Mouse (Mus musculus) testis, adult 2 months (tissue): ENCODE measurements around the gene Mutyh. TPM values are rescaled to one million over a fixed set of nuclear protein-coding genes. Genes with fewer than 3 reads are reported as not detected.
"Not testable (repeated sequence)": the region's sequence is repeated elsewhere in the genome, so short reads cannot be mapped to it uniquely, and the experiment has no call there.

Experiments used
- H3K27ac ChIP-seq: fragments of 200-500 bp; 2 replicates; pipeline ENCODE4 v1.5.1; 2012; ENCODE audit warnings: low read depth, low read length; ENCODE audit not compliant: control insufficient read depth, insufficient read depth
- H3K27me3 ChIP-seq: fragments of 200-500 bp; 2 replicates; pipeline ENCODE4 v1.6.1; 2012; ENCODE audit warnings: mild to moderate bottlenecking, low read length, moderate library complexity; ENCODE audit not compliant: control insufficient read depth, insufficient read depth
- H3K36me3 ChIP-seq: fragments of 200-500 bp; 2 replicates; pipeline ENCODE4 v1.6.1; 2012; ENCODE audit warnings: mild to moderate bottlenecking, low read length; ENCODE audit not compliant: control insufficient read depth, insufficient read depth
- H3K4me1 ChIP-seq: fragments of 200-500 bp; 2 replicates; pipeline ENCODE4 v1.6.1; 2012; ENCODE audit warnings: low read length; ENCODE audit not compliant: control insufficient read depth, insufficient read depth
- H3K4me3 ChIP-seq: fragments of 200-500 bp; 2 replicates; pipeline ENCODE4 v1.5.1; 2012; ENCODE audit warnings: low read depth, mild to moderate bottlenecking, low read length, moderate library complexity, mixed read lengths; ENCODE audit not compliant: control insufficient read depth
- CTCF ChIP-seq: fragments of 200-500 bp; IDR thresholded peaks from 2 replicates; pipeline ENCODE4 v1.5.1; 2012; ENCODE audit warnings: low read depth, mild to moderate bottlenecking, inconsistent platforms, low read length, moderate library complexity; ENCODE audit not compliant: control insufficient read depth, insufficient read depth, insufficient replicate concordance
- POLR2A ChIP-seq: fragments of 200-500 bp; IDR thresholded peaks from 2 replicates; pipeline ENCODE4 v1.6.1; 2012; ENCODE audit warnings: low read depth, mild to moderate bottlenecking, inconsistent platforms, low read length, moderate library complexity; ENCODE audit not compliant: control insufficient read depth
- polyA plus RNA-seq: library from polyadenylated mRNA; depleted of rRNA; stranded (reverse); fragments of >200 nt; gene quantifications from 2 replicates; pipeline ENCODE4 v1.2.3, GENCODE M21; 2012

Gene Mutyh
- polyA plus RNA-seq, 1 experiment, result 5.7 TPM

DNA sequence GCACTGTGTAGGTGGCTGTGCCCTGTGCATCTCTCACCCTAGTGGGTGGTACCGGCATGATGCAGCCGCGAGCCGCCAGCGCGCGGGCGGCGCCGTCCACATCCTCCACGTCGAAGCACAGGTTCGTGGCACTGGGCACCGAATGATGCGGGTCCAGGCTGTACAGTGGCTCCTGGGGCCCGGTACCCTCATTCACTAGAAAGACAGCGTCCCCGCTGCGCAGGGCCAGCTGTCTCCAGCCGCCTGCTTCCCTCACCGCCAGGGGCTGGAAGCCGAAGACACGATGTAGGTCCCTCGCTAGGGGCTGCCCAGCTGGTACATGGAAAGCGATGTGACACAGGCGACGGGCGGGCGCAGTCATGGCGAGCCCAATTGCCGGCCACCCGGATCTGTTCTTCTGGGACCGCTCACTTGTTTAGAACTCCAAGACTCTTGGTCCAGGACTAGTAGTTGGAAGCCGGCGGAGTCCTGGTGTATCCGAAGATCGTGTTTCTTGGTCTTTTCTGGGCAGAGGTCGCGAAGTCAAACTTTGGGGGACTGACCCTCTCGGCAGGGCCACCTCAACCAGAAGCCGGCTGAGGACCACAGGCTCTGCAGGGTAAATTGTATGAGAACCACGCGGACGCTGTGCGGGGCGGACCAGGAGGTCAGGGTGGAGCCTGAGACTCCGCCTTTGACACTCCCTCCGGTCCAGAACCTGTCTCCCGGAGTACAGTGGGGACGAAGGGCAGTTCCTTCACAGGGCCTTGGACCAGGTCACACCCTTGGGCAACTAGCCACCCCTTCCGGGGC is 13.6 kb downstream of the Mutyh start:
- no peaks in the 10 kb centered on the region for H3K36me3 ChIP-seq
- peaks cover 20% of the 10 kb centered on the region for H3K4me1 ChIP-seq
- no peaks in the 10 kb centered on the region for H3K27me3 ChIP-seq
- H3K4me3 ChIP-seq, result peak overlapping the region; percentile 39
- H3K27ac ChIP-seq, result no peak overlapping the region
- TF ChIP-seq POLR2A, result no peak; the same call in 1 of the 2 replicates
- no peak for TF ChIP-seq CTCF

GRCm38 (mm10) chr4:116821694-116822016 is 14.1 kb downstream of the Mutyh start, which contains the start of gene Hpdl:
Gene Hpdl (minus strand): TSS chr4:116821707.
- no peaks in the 10 kb centered on the region for H3K27me3 ChIP-seq
- H3K36me3 ChIP-seq, result no peaks in the 10 kb centered on the region
- TF ChIP-seq POLR2A, result no peak
- TF ChIP-seq CTCF, result no peak
- H3K4me1 ChIP-seq, result peaks cover 20% of the 10 kb centered on the region
- peak within 1 kb of the TSS; percentile 39 for H3K4me3 ChIP-seq
- no peak within 1 kb of the TSS for H3K27ac ChIP-seq

DNA sequence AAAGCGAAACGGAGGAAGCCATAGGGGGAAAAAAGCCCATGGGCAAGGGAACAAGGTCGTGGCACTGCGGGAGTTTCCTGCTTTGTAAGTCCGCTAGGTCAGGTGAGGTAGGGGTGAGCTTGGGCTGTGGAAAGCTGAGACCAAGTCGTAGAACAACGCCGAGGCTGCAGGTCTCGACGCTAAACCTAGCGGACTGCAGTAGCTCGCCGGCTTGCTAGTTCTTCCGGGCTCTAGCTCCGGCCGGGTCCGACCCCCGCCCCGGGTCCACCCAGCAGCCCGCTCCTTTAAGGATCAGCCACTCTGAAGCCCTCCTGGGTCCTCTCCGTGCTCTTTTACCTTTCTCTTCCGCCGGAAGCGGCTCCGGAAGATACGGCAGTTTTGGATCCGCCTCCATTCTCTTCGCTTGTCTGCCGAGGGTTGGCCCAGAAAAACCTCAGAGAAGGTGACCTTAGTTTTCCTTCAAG is 17.1 kb downstream of the Mutyh start:
- H3K27ac ChIP-seq, result peak overlapping the region; percentile 83
- H3K36me3 ChIP-seq, result no peaks in the 10 kb centered on the region
- no peak for TF ChIP-seq CTCF
- peak; percentile 65 for TF ChIP-seq POLR2A
- peak overlapping the region; percentile 88 for H3K4me3 ChIP-seq
- peaks cover 20% of the 10 kb centered on the region for H3K4me1 ChIP-seq
- no peaks in the 10 kb centered on the region for H3K27me3 ChIP-seq

DNA sequence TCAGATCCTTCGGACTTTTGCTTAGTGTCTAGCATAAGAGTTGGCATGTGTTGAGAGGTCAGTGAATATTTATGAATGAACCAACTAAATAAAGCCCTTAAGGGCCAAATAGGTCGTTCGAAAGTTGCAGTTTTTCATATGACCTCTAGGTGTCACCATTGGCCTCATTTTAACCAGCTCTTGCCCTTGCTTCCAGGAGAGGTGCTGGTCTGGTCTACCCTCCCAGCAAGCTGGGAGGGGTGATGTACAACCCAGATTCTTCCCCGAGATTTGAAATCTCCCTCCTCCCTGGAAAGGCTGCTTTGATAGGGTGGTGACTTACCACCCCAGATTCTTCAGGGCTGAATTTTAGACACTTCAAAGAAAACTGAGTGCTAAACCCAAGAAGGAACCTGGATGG is 20.3 kb downstream of the Mutyh start:
- Histone ChIP-seq H3K36me3 (no peaks in the 10 kb centered on the region), H3K4me1 (peaks cover 7% of the 10 kb centered on the region), H3K4me3 (no peak overlapping the region), H3K27me3 (no peaks in the 10 kb centered on the region), H3K27ac (no peak overlapping the region)
- TF ChIP-seq POLR2A, result no peak
- TF ChIP-seq CTCF, result peak; percentile 48; the same call in 1 of the 2 replicates

- H3K4me1 ChIP-seq, result peaks cover 7% of the 10 kb centered on the region
- H3K27ac ChIP-seq, result no peak overlapping the region
- no peak overlapping the region for H3K4me3 ChIP-seq
- H3K36me3 ChIP-seq, result no peaks in the 10 kb centered on the region
- TF ChIP-seq CTCF (no peak), POLR2A (no peak)
- no peaks in the 10 kb centered on the region for H3K27me3 ChIP-seq
Measured at GRCm38 (mm10) chr4:116829364-116830069, 22.0 kb downstream of the Mutyh start.

- no peak overlapping the region for H3K4me3 ChIP-seq
- TF ChIP-seq CTCF (no peak), POLR2A (no peak)
- H3K4me1 ChIP-seq, result peaks cover 4% of the 10 kb centered on the region
- no peaks in the 10 kb centered on the region for H3K27me3 ChIP-seq
- no peaks in the 10 kb centered on the region for H3K36me3 ChIP-seq
- no peak overlapping the region for H3K27ac ChIP-seq
Measured at GRCm38 (mm10) chr4:116830070-116830368, 22.5 kb downstream of the Mutyh start.

DNA sequence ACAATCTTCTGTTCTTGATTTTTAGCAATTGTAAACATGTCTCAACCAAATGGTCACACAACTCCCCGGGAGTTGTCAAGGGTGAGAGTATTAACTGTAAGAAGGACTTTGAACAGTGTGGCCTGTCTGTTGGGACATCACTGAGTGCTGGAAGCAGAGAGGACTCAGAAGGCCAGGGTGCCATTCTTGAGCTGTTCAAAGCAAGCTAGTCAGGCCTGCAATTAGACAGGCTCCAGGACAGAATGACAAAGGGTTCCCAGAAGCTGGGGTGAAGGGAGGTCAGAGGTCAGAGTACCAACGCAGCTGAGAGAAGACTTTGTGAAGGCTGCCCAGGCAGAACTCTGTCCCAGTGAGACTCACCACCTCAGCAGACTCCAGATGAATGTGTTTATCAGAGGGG is 31.5 kb downstream of the Mutyh start:
- no peaks in the 10 kb centered on the region for H3K36me3 ChIP-seq
- H3K4me3 ChIP-seq, result no peak overlapping the region
- H3K27ac ChIP-seq, result no peak overlapping the region
- no peak for TF ChIP-seq POLR2A
- H3K27me3 ChIP-seq, result no peaks in the 10 kb centered on the region
- no peaks in the 10 kb centered on the region for H3K4me1 ChIP-seq

GRCm38 (mm10) chr4:116840096-116840495 is 32.6 kb downstream of the Mutyh start:
- not testable (repeated sequence) for H3K4me1 ChIP-seq, H3K36me3 ChIP-seq, H3K27ac ChIP-seq, H3K27me3 ChIP-seq
- peak overlapping the region; percentile 46; the same call in 1 of the 2 replicates for H3K4me3 ChIP-seq
